Mouse (Mus musculus): ENCODE measurements around the gene Nfkbib.

Nfkbib gene

DNA sequence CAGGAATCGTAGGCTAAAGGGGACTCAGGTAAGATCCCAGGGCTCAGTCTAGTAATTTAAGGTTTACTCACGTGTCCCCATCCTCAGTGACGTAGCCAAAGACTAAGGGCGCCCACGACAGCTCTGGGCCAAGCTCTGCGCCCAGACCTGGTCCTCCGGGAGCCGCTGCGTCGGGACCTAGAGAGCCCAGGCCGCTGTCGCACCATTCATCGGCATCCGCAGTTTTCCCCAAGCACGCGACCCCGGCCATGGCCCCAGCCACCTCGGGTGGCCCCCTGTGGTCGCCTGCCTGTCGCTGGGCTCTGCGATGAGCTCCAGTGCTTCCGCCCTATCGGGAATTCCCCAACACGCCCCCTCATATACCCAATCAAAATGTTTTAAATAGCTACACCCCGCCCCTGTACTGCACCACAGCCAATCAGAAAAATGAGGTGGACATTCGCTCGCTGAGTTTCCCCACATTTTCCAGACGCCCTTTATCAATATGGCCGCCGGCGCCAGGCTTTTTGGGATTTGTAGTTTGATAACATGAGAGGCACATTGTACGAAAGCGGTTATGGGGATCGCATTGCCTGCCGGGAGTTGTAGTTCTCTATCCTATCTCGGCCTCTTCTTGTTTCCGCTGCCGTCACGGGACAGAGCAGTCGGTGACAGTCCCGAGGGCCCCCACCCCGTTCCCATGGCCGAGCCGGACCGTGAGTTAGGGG, 986 bp downstream of the Nfkbib start, which contains the start of gene Sirt2:
Gene Sirt2 (plus strand): TSS at position 563 of the 707 bp plus-strand sequence.
- peak; percentile 99 for DNase-seq

GRCm38 (mm10) chr7:28765211-28765610, 2.1 kb downstream of the Nfkbib start:
- no peak for DNase-seq

DNA sequence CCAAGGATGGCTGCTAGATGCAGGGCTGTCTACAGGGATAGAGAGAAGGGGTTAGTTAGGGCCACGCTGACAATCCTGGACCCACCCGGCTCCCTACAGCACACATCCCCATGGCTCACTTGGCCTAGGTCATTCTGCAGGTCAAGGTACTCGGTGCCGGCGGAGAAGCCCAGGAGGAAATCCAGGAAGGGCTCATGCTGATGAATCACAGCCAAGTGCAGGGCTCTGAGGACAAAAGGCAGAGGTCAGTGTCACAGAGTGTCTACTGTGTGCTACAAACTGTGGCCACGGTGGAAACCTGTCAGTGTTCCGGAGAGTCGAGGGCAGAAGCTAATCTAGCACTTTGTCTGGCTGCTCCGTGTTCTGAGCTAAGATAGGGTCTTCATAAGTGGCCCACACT, 5.4 kb downstream of the Nfkbib start:
- no peak for DNase-seq

DNA sequence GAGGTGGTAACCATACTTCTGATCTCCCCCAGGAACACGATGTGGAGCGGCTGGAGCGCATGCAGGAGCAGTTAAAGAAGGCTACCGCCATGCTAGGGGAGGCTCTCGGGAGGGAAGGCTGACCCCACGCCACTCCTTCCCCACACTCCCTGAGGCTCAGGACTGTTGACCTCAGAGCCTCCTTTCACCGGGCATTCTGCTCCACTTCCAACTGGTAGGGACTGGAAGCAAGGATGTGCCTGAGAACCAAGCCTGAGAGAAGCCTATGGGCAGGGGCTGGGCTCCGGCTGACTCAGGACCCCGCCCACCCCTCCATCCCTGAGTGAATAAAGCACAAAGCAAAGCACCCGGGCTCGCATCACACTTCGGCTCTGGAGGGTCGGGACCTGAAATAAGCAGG, 8.7 kb downstream of the Nfkbib start:
- DNase-seq, result no peak

GRCm38 (mm10) chr7:28756079-28756478, 11.2 kb downstream of the Nfkbib start, which contains the start of gene Ccer2:
Gene Ccer2 (plus strand): TSS chr7:28756174.
- DNase-seq, result no peak

- DNase-seq, result no peak
These were observed 17.4 kb downstream of the Nfkbib start for GRCm38 (mm10) chr7:28749935-28750334.

- peak; percentile 98 for DNase-seq
These were observed 25.4 kb downstream of the Nfkbib start, which contains the start of the genes Mrps12 and Sars2 for GRCm38 (mm10) chr7:28741709-28742438. Gene Mrps12 (minus strand): TSS chr7:28741820. Gene Sars2 (plus strand): TSS chr7:28741992.

DNA sequence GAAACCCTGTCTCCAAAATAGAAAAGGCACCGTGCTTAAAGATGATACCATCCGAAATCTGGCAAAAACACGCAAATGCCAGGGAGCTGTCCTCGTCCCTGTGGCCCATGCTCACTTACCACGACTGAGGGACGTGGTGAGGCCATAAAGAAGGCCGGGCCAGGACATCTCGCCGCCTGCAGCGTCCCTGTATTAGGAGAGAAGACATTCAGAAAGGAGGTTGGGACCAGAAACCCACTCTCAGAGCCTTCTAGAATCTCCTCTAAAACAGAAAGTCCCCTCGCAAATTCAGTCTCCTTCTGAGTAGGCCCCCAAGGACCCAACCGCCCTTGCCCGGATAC, 26.0 kb downstream of the Nfkbib start:
- no peak for DNase-seq

DNA sequence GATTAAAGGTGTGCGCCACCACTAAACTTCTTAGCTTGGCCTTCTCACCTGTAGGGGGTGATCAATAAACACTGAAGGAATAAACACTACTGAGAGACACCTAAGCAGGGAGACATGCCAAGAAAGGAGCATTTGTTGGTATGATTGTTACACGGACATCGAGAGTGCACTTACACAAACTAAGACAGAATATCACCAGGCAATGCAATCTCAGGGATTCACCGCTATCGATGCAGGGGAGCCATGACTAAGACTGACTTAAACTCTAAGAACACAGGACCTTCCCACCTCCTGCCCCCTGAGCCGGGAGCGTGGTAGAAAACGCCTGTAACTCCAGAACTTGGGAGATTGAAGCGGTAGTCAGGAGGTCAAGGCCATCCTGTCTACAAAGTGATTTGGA, 26.4 kb downstream of the Nfkbib start:
- no peak for DNase-seq

DNA sequence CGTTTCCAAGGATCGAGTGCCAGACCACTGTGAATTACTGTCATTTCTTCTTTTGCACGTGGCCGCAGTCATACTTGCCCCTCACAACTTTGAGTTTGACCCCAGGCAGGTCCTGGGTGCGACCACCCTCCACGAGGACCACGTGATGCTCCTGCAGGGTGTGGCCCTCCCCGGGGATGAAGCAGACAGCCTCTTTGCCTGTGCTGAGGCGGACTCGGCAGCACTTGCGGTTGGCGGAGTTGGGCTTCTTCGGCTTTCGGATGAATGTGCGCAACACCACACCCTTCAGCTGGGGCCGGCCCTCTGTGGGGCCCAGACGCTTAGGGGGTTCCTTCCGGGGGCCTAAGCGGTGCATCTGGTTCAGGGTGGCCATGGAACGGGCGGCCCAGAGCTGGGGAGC, 27.5 kb downstream of the Nfkbib start:
- no peak for DNase-seq

- DNase-seq, result no peak
These were observed 31.6 kb downstream of the Nfkbib start for GRCm38 (mm10) chr7:28735701-28736100.

DNA sequence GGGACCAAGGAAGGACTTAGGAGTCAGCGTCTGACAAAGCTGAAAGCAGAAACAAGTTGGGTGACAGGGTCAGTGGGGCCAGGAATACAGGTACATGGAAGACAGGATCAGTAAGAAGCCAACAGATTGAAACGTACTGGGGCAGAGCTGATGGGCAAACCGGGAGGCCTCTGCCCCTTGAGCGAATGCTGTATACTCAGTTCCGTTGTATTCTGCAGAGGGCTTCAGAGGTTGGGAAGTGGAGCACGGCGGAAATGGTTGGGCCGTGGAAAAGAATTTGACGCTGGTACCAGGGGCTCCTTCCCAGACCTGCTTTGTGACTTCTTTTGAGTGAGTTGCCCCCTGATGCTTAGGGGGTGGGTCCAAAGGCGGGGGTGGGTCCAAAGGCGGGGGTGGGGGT, 34.1 kb downstream of the Nfkbib start:
- DNase-seq, result no peak

DNA sequence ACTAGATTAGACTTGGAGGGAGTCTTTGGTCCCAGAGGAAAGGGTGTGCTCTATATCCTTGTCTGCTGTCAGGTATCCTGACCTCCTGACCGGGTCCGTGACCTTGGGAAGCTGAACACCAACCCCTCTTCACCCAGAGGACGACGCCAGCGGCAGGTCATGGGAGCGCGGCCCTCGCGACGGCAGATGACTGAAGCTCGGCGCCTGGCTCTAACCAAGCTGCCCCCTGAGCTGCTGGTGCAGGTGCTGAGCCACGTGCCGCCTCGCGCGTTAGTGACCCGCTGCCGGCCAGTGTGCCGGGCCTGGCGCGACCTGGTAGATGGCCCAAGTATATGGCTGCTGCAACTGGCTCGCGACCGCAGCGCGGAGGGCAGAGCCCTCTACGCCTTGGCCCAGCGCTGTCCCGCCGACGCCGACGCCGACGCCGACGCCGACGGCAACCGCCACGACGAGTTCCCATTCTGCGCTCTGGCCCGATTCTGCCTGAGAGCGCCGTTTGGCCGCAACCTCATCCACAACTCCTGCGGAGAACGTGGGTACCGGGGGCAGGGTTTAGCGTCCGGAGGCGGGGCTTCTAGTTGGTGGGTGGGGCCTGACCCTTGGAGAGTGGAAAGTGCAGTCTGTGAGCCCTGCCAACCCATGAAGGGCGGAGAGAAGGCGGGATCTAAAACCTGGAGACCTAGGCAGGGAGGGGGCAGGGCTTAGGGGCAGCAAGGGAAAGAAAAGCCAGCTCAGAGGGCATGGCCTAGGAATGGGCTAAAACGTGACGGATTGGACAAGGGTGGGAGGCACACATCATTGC, 34.8 kb downstream of the Nfkbib start:
- DNase-seq, result peak; percentile 60

DNA sequence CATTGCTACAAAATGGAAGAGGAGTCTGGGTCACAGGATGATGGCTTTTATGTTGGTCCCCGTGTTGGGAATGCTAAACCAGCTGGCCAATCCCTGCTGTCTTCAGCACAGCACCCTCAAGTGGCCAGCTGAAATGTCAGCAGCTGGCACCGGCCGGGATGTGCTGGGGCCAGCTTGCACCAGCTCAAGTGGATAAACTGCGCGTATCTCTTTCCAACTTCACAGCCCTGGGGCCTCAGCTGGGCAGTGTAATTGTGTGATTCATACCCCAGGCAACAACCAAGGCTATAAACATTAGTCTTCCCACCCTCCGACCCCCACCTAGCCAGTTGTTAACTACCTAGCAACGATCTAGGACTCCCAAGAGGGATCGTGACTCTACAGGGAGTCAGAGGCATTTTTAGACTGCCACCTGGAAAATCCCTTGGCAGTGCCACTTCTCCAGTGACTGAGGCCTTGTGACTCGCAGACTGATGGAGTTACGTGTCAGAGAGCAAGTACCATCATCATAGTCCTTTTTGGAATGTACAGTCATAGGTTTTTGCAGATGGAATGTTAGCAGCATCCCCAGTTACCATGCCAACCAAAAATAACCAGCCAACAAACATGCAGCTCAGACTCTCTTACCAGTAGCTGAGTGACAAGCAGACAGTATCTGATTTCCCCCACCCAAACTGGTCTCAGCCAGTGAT, 39.5 kb downstream of the Nfkbib start:
- DNase-seq, result peak; percentile 84

GRCm38 (mm10) chr7:28726600-28726999, 40.7 kb downstream of the Nfkbib start:
- peak; percentile 82 for DNase-seq

DNA sequence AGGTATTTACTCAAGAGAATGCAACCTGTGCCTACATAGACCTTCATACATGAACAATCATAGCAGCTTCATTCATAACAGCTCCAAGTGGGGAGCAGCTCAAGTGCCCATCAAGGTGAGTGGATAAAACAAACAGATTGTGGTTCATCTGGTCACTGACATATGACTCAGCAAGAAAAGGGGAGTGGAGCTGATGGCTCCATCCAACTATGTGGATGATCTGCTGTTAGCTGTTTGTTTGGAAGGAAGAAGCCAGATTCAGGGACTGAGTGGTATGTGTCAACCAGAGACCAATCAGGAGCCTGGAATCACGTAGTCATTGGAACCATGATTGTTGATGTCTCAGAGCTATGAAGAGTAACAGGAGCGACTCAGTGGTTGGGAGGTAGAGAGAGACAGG, 42.7 kb downstream of the Nfkbib start:
- DNase-seq, result no peak

GRCm38 (mm10) chr7:28722079-28722478, 45.2 kb downstream of the Nfkbib start:
- no peak for DNase-seq

- DNase-seq, result no peak
These were observed 46.4 kb downstream of the Nfkbib start for GRCm38 (mm10) chr7:28720753-28721537.

DNA sequence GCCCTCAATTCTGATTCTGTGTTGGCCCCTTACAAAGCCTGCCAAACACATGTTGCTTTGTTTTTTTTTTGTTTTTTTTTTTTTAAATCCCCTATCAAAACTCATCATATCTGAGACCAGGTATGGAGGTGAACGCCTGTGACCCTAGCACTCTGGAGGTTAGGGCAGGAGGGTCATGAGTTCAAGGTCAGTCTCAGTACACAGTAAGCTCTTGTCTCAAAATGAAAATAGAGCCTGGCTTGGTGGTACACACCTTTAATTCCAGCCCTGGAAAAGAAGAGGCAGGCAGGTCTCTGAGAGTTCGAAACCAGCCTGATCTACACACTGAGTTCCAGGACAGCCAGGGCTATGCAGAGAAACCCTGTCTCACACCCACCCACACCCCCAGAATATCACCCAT, 47.7 kb downstream of the Nfkbib start:
- no peak for DNase-seq

- no peak for DNase-seq
These were observed 48.2 kb downstream of the Nfkbib start for GRCm38 (mm10) chr7:28719159-28719558.

DNA sequence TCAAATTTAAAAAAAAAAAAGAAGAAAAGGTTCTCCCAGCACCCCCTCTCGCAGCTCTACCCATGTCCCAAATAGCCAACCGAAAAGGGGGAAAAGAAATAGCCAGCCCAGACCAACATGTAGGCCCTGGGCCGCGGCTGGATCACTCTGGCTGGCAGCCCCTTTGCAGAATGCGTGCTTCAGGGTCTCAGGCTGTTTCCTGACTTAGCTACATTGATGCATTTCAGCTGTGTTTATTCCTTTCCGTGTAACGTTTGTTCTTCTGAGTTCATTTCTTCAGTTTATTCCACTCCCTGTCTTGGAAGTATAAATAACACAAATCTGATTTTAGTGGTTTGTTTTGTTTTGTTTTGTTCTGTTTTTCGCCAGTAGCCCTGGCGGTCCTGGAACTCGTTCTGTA, 49.6 kb downstream of the Nfkbib start:
- DNase-seq, result no peak
